Mouse (Mus musculus) olfactory bulb, adult 2 months (tissue): ENCODE measurements around the gene Depdc1b.

Experiments used
- CTCF ChIP-seq: fragments of 200-500 bp; IDR thresholded peaks from 2 replicates; pipeline ENCODE4 v1.5.1; 2012; ENCODE audit warnings: low read depth, mild to moderate bottlenecking, low read length, moderate library complexity; ENCODE audit not compliant: insufficient read depth
- POLR2A ChIP-seq: fragments of 200-500 bp; IDR thresholded peaks from 2 replicates; pipeline ENCODE4 v1.6.1; 2012; ENCODE audit warnings: mild to moderate bottlenecking, low read depth, low read length, moderate library complexity; ENCODE audit not compliant: insufficient read depth

DNA sequence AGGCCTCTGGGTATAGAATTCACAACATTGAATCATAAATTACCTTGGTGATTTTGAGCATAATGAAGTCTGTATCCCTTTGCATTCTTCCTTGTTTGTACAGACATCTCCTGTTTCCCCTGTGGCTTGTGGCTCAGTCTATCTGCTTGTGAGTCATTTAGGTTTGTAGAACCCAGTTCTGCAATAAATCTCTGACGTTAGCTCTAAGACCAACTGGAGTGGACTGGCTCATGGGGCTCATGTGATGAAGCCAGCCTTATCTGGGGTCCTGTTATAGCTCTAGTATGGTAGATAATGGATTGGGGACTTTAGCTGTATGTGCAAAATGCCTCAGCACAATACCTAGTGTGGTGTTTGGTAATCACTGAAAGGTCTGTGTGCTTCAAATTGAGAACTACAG is 12.3 kb upstream of the Depdc1b start:
- TF ChIP-seq POLR2A (no peak), CTCF (no peak)
